Mouse (Mus musculus) G1E (cell line): ENCODE data around the gene Rbms3.

Experiments
- CTCF ChIP-seq: IDR thresholded peaks from 2 replicates; pipeline ENCODE4 v1.5.1; 2012; ENCODE audit warnings: low read depth, low read length, inconsistent platforms, mixed read lengths
- GATA1 ChIP-seq: IDR thresholded peaks from 2 replicates; pipeline ENCODE4 v1.6.1; 2012; ENCODE audit warnings: borderline replicate concordance, low read length, inconsistent platforms, mixed read lengths
- GATA2 ChIP-seq: IDR thresholded peaks from 2 replicates; pipeline ENCODE4 v1.6.1; 2012; ENCODE audit warnings: low read depth, low read length, inconsistent platforms, borderline replicate concordance
- POLR2AphosphoS5 ChIP-seq: IDR thresholded peaks from 2 replicates; pipeline ENCODE4 v1.6.1; 2012; ENCODE audit warnings: low read depth, low read length, inconsistent platforms; ENCODE audit not compliant: insufficient replicate concordance

GRCm38 (mm10) chr9:117313642-117314041 is 316.1 kb downstream of the Rbms3 start:
- TF ChIP-seq GATA2, result no peak
- no peak for TF ChIP-seq CTCF
- TF ChIP-seq POLR2AphosphoS5, result no peak
- no peak for TF ChIP-seq GATA1
